Mouse (Mus musculus): Measurements from ENCODE around the gene Prune1. TPM values are rescaled to one million over a fixed set of nuclear protein-coding genes. Genes with fewer than 3 reads are reported as not detected.

The Prune1 gene
- total RNA-seq, 2 experiments from 2014 or later, result 33.2 to 36.3 TPM

GRCm38 (mm10) chr3:95276428-95276934 is 5.4 kb downstream of the Prune1 start:
- DNase-seq, result no peak

GRCm38 (mm10) chr3:95275161-95275560 is 6.7 kb downstream of the Prune1 start:
- no peak for DNase-seq

DNA sequence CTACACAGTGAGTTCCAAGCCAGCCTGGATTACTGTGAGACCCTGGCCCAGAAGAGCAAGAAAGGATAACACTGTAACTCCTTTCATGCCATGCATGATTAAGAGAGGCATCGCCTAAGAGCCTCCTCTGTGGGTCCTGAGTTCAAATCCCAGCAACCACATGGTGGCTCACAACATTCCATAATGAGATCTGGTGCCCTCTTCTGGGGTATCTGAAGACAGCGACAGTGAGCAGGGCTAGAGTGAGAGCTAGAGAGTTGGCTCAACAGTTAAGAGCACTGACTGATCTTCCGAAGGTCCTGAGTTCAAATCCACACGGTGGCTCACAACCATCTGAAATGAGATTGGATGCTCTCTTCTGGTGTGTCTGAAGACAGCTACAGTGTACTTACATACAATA is 7.4 kb downstream of the Prune1 start:
- DNase-seq, result no peak

- DNase-seq, result no peak
Observed at GRCm38 (mm10) chr3:95273471-95273870, 8.4 kb downstream of the Prune1 start.

DNA sequence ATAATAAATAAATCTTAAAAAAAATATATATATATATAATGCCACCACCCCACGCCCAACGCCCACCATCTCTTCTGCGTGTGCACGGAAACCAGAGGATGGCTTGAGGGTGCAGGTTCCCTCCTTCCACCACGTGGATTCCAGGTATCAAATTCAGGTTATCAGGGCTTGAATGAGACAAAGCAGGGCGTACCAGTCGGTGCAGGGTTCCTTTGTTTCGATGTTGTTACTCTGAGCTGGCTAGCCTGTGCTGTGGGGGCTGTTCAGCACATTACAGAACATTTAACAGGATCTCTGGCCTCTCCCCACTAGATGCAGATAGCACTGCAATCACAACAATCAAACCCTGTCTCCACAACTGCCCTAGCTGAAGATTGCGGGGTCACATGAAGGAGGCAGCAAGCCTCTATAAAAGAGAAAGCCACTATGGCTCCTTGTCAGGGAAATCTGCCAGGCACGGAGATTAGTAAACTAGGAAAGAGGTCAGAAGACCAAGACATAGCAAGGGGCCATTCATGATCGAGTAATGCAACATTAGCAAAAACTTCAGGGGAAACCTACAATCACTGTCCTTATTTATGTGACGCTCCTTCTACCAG is 11.0 kb downstream of the Prune1 start:
- no peak for DNase-seq

GRCm38 (mm10) chr3:95269789-95270188 is 12.1 kb downstream of the Prune1 start:
- DNase-seq, result no peak

DNA sequence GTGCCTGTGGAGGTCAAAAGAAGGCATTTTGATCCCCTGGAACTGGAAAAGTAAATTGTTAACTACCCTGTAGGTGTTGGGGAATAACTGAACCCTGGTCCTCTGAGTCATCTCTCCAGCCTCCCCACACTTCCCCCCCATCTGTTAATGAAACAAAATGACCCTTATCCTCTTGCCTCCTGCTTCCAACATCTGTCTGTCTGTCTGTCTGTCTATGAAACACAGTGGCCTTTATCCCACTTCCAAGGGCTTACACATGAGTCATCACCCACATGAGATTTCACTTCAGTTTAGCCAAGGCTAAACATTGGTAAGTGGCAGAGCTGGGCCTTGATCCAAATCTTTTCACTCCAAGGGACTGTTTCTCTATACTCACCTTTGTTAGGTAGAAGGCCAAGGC is 14.0 kb downstream of the Prune1 start:
- DNase-seq, result no peak

- no peak for DNase-seq
Observed at GRCm38 (mm10) chr3:95266052-95266451, 15.8 kb downstream of the Prune1 start.

- DNase-seq, result no peak
Observed at GRCm38 (mm10) chr3:95264724-95265123, 17.2 kb downstream of the Prune1 start.

DNA sequence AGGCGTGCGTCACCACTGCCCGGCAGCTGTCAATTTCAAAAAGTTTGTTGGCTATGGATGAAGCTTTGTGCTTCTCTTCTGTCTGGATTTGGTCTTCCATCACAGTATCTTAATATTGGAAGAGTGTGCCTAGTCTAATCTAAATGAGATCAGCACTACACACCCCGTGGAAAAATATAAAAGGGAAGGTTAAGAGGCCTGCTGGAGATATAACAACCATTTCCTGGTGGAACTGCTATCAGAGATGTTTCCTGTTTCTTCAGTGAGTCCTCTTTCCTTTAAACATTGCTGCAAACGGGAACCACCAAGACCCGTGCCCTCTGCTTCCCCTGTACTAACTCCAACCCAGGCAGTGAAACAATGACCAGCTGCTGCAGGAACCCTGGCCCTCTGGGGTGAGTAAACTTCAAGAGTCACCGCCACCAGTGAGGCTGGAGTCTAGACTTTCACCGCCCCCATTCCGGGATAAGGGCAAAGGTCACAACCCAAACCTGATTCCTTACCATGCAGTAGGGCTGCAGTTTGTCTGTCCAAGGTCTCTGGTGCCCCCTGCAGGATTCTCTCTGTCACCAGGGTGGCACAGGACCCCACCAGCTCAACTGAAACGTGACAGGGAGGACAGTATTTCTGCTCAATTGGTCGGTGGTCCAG is 18.7 kb downstream of the Prune1 start:
- peak; percentile 78 for DNase-seq

DNA sequence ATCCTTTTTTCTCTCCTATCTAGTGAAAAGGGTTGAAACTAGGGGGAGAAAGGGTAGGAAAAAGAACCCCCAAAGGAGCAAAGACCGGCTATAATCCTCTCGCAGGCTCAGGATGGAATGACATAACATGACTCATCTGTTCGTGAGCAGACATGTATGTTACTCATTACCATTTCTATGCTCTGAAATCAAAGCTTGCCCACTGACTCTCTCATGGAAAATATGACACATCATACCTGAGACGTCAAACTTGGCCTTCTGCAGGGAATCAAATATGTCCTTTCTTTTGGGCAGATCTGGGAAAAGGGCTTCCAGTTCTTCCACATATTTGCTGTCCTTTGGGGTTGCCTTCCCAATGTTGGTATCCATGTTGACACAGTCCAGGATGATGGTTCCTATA is 19.9 kb downstream of the Prune1 start:
- no peak for DNase-seq

- no peak for DNase-seq
Observed at GRCm38 (mm10) chr3:95256931-95257330, 24.9 kb downstream of the Prune1 start.

DNA sequence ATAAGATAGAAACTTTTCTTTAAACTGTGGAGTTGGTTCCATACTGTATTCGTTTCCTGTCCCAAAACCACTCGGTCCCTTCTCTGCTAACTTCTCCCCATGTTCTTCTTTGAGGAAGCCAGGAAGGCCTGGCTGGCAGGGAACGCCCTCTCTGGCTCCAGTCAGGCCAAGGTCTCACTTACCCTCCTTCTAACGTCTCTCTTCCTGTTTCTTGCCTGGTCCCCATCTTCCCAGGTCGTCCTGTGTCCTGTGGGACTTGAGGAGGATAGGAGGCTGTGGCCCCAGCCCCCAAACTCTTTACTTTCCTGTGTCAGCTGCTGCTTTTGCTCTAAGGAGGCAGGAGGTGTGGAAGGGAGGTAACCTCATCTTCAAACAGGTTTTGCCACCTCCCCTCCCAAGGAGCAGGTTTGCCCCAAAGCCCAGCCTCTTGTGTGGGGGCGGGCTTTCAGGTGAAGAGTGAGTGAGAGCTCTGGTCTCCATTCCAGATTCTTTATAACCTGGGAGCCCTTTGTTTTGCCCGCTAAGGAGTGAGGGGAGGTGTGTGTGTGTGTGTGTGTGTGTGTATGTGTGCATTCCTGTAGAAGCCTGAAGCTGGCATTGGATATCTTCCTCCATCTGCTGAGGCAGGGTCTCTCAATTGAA is 31.0 kb downstream of the Prune1 start, which contains the start of gene Bnipl:
Gene Bnipl, minus strand, starts transcription at position 411 of the 642 bp plus-strand sequence.
- no peak for DNase-seq

- DNase-seq, result no peak
Observed at GRCm38 (mm10) chr3:95250361-95250760, 31.5 kb downstream of the Prune1 start.

- DNase-seq, result no peak
Observed at GRCm38 (mm10) chr3:95247660-95248336, 34.1 kb downstream of the Prune1 start.

DNA sequence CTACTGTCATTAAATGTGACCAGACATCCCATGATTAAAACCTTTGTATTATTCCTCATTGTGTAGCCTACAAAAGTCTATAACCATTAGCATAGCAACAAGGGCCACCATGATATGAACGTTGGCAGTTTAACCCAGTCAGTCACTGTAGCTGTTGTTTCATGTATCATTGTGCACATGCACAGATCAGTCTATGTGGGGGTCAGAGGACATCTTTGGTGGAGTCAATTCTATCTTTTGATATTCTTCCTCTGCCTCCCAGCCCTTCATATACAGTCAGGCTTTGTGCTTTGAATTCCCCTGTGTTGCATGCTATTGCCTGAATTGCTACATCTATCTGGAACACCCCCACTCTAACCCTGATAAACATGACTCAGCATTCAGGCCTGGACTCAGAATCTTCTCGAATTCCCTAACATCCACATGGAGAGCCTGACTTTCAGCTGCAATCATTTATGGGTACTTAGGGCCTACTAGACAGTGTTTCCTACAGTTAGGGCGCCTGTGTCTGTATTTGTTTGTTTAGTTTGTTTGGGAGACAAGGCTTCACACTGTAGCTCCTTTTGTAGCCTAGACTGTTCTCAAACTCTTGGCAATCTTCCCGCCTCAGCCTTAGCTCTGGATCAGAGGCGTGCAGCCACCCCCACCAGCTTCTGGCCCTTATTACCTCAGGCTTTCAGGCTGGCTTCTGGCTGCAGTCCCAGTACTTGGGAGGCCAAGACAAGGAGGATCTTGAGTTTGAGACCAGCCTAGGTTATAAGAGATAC is 35.2 kb downstream of the Prune1 start:
- DNase-seq, result peak; percentile 53

- DNase-seq, result no peak
Observed at GRCm38 (mm10) chr3:95243086-95243485, 38.8 kb downstream of the Prune1 start.

GRCm38 (mm10) chr3:95241498-95241897 is 40.4 kb downstream of the Prune1 start, which contains the start of gene Gm128:
Gene Gm128, minus strand, starts transcription at chr3:95241598.
- no peak for DNase-seq

- DNase-seq, result no peak
Observed at GRCm38 (mm10) chr3:95240900-95241299, 41.0 kb downstream of the Prune1 start.

- no peak for DNase-seq
Observed at GRCm38 (mm10) chr3:95239971-95240370, 41.9 kb downstream of the Prune1 start.

- DNase-seq, result no peak
Observed at GRCm38 (mm10) chr3:95239022-95239421, 42.9 kb downstream of the Prune1 start.

GRCm38 (mm10) chr3:95237541-95238099 is 44.3 kb downstream of the Prune1 start:
- no peak for DNase-seq

Data from heart, postnatal 4 days (tissue).